Mouse (Mus musculus) layer of hippocampus, adult 2 months (tissue): ENCODE measurements at regions not wholly inside any gene's neighbourhood (a gene's known extent, or its start where the extent isn't known, plus 50 kb on each side); places are given as distances from the start of the nearest gene placed in this dataset.

Experiments
- DNase-seq, 2 experiments: peaks; one replicate each; pipeline ENCODE4 v3.0.0; 2022; ENCODE audit warnings: low spot score in 2 of 2
- H3K27ac ChIP-seq: fragments of 200-600 bp; 2 replicates; pipeline ENCODE4 v1.8.1; 2022
- H3K4me3 ChIP-seq: fragments of 200-600 bp; 2 replicates; pipeline ENCODE4 v1.8.1; 2022; ENCODE audit warnings: mild to moderate bottlenecking
- CTCF ChIP-seq: fragments of 200-600 bp; conservative IDR thresholded peaks from 2 replicates; pipeline ENCODE4 v1.8.1; 2022; ENCODE audit warnings: antibody characterized with exemption, mild to moderate bottlenecking, moderate library complexity

DNA sequence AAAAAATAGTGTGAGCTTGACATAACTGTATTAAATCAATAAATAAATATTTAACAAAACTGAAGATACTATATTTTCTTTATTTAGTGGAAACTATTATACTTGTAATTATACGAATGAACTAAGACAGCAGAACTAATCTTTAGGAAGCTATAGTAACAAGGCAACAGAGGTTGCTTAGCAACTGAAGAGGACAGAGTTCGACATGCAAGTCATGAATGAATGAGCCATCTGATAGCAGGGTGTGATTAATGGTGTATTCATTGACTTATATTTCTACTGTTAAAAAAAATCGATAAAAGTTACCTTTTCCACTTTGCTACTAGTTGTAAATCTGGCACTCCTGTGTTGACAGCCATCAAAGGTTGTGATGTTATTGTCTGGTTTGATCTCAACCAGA lies 557.2 kb upstream of the Cntnap5a start:
- no peak overlapping the region for H3K4me3 ChIP-seq
- no peak for TF ChIP-seq CTCF
- H3K27ac ChIP-seq = no peak overlapping the region
- no peak for DNase-seq

DNA sequence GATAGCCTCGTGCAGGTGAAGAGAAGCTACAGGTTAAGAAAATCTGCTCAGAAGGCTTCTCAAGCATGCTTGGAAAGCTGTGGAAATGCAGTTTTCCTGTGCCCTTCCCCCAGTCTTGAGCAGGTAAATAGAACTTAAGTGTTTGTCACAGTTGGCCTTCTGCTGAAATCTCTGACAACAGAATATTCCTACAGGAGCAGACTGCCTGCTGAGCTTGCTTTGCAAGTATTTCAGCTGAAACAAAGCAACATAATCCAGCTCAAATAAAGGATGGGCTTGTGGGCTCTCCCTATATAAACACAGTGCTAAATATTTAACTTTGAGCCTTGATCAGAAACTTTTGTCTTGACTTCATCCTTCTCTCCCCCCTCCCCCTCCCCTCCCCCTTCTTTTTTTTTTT lies 550.3 kb upstream of the Cntnap5a start:
- Histone ChIP-seq H3K4me3 (no peak overlapping the region), H3K27ac (no peak overlapping the region)
- DNase-seq = peak in 1 of 2 experiments; percentile 5
- no peak for TF ChIP-seq CTCF

DNA sequence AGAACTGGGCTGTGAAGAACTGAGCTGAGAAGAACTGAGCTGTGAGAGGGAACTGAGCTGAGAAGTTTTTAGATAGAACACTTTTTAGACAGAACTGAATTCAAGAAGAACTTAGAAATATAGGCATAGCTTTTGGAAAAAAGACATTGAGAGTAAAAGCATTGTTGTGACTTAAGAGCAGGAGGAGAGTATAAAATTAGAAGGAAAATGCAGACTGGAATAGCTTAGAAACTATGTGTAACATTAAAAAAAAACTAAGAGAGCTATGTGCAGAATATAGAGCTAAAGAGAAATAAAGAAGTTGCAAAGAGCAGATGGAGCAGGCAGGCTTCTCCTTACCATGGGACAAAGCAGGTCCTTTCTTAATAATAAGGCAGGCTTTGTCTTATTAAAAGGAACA lies 540.0 kb upstream of the Cntnap5a start:
- TF ChIP-seq CTCF = no peak
- H3K27ac ChIP-seq = no peak overlapping the region

More for the DNA sequence above, 540.0 kb upstream of the Cntnap5a start:
- no peak overlapping the region for H3K4me3 ChIP-seq
- DNase-seq = no peak
